Mouse (Mus musculus) CD4-positive helper T cell, adult 2 months (primary cell): ENCODE data around the gene Dnase1l1.
A peak's percentile ranks its signal among the peaks of the same experiment; 100 is the strongest.

Experiments
- DNase-seq: peaks from one replicate; pipeline ENCODE4 v3.0.0-alpha.2; 2012; ENCODE audit warnings: low read depth, missing footprints, low spot score

Dnase1l1 gene

GRCm38 (mm10) chrX:74281732-74282394 is at the start of gene Dnase1l1, which contains the start of gene Taz:
TSS of gene Dnase1l1 (minus strand) at chrX:74282337.
TSS of gene Taz (plus strand) at chrX:74281912.
- DNase-seq = peak; percentile 80

DNA sequence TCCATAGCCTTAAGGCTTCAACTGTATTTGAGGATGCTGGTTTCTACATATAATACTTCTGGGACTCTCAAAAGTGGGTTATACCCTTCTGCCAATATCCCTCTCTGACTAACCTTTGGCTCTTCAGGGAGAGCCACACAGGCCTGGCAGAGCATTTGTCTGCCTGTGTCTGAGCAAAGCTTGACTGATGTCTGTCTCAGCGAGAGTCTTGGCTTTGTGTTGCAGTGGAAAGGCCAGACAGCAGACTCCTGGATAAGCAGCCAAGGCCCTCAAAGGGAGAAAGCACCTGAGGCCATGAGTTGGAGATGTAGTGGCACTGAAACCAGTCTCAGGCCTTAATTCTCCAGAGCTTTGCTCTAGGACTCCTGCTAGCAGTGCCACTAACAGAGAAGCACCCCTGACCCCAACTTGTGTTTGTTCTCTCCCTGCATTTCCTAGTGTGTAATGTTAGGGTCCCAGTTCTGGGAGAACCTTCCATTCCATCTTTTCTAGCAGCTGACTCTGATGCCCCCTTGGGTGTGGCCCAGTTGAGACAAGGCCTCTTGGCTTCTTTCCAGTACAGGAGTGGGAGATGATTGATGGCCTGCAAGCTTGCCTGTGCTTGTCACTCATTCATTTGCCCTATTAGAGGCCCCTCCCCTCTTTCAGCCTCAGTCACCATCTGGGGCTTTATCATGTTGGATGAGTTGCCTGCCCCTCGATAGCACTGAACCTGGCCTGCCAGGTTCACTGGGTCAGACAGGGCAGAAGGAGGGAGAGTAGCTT is 48.2 kb upstream of the Dnase1l1 start:
- DNase-seq = no peak

- DNase-seq = no peak
These were observed 47.1 kb upstream of the Dnase1l1 start for GRCm38 (mm10) chrX:74329215-74329671.

GRCm38 (mm10) chrX:74328725-74329161 is 46.6 kb upstream of the Dnase1l1 start, which contains the start of gene Plxna3:
TSS of gene Plxna3 (plus strand) at chrX:74329066.
- peak; percentile 73 for DNase-seq

GRCm38 (mm10) chrX:74312540-74313464 is 30.7 kb upstream of the Dnase1l1 start, which contains the start of gene Fam50a:
TSS of gene Fam50a (plus strand) at chrX:74313033.
- peak; percentile 93 for DNase-seq

DNA sequence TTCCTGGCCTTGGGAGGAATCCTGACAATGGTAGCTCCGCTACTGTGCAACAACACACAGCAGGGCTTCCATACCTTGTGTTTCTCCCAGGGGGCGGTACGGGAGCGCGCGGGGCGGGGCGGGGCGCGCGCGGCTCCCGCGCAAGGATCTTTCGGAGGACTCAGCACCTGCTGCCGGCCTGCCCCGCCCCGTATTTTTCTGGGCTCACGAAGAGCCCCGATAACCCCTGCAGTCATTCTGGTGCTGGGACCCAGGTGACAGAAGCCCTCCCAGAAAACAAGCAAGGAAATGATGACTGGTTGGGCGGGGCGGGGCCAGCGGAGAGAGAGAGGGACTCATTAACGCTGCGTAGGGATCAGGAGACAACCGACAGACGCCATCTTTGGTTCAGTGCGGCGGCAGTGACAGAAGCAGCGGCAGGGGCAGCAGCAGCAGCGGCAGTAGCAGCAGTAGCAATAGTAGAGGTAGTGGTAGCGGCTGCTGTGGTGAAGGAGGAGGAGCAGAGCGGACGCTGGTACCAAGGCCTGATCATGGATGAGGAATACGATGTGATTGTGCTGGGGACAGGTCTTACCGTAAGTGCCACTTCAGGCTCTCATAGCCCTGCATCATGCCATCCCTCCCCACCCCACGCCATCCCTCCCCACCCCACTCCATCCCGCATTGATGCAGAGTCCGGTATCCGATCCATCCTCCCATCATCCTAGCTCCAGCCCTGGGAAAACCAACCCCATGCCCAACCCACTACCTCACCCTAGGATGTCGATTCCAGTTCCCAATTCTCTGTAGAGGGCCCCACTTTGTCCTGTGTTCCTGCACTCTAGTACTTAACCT is 22.9 kb upstream of the Dnase1l1 start, which contains the start of gene Gdi1:
Gene Gdi1, plus strand, starts transcription at position 132 of the 834 bp plus-strand sequence.
- peak; percentile 92 for DNase-seq

- DNase-seq = no peak
These were observed 17.6 kb upstream of the Dnase1l1 start for GRCm38 (mm10) chrX:74299721-74300120.

DNA sequence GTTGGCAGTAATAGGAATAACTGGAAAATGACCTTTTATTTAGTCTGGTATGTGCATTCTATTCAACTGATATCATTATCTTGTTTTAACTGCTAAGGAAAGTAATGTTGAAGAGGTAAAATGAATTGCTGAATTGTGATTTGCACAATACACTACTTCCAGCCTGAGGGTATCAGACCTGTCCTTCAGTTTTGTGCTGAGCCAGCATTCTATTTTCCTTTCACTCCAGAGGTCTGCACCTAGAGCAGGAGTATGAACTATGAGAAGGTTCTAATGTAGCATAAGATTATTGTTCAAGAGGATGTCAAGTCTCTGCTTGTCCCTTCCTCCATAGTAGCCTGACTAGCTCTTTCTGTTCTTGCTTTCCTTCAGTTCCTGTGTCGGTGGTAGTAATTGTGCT is 16.2 kb upstream of the Dnase1l1 start:
- DNase-seq = no peak

DNA sequence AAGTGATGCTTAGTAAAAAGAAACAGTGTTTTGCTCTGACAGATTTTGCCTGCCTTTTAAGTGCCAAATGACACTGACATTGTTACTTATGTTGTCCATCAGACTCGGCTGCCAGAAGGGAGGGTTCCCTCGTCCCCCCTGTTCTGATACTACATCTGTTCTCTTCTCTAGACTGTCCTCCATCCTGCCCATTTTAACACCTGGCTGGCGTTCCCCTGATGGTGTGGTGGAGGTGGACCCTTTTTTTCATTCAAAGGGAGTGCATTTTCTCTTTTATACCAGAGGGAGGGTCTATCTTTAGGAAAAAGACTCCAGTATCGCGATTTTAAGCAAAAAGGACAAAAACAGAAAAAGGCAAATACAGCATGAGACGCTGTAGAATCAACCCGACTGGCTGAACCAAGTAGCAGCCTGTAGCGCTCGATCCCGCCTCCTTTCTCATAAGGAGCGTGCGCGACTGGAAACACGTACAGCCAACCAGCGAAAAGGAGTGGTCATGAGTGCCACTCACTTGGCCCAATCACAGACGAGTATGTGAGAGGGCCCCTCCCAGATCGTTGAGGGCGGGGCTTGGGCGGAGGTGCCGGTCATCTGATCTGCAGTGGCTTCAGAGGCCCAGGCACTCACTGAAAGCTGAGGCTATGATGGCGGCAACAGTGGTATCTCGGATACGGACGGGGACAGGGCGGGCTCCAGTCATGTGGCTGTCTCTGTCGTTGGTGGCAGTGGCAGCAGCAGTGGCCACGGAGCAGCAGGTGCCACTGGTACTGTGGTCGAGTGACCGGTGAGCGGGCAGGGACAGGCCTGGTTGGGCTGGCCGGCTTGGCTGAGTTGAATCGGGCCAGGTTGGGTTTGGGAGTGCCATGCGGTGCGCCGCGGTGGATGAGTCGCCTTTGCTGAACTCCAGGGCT is 14.7 kb upstream of the Dnase1l1 start, which contains the start of gene Atp6ap1:
Gene Atp6ap1, plus strand, starts transcription at position 560 of the 911 bp plus-strand sequence.
- peak; percentile 95 for DNase-seq

GRCm38 (mm10) chrX:74293431-74293830 is 11.3 kb upstream of the Dnase1l1 start:
- no peak for DNase-seq

GRCm38 (mm10) chrX:74283092-74283437 is 928 bp upstream of the Dnase1l1 start:
- DNase-seq = no peak

- DNase-seq = peak; percentile 91
These were observed 406 bp upstream of the Dnase1l1 start for GRCm38 (mm10) chrX:74282395-74283091.

DNA sequence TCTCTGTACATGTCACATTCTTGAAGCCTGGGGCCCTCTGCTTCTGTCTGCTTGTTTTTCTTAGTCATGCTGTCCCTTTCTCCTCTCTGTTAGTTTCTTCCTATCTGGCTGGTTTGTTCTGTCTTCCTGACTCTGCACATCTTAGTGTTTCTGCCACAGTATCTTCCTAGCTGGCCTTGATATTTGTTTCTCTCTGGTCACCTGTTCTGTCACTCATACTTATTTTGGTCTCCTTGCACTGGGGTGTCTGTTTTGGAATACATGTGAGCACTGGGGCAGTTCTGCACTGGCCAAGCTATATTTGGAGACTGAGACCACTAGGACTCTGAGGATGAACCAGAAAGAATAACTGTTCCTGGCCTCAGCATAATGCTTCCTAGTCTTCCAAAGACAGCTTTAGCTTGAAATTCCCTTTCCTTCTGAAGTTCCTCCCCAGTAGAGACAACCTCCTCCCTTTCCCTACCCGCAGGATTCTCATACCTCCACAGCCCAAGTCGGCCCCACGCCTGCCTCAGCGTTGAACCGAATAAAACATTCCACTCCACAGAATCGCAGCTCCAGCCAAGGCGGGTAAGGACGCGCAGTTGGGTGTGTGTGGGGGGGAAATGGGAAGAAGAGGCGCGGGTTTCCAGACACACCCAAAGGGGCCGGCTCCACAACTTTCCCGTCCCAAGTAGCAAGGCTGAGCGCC is 951 bp downstream of the Dnase1l1 start:
- DNase-seq = no peak

DNA sequence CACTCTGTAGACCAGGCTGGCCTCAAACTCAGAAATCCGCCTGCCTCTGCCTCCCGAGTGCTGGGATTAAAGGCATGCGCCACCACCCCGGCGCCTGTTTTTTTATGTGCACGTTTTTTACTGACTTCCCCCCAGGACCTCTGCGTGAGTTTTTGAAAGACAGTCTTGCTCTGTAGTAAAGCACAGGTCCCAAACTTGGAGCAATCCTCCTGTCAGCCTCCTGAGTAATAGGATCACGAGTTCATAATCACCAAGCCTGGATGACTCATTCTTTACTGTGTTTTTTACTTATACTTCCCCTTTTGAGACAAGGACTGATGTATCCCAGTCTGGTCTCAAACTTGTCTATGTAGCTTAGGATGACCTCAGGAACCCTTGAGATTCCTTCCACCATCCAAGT is 4.2 kb downstream of the Dnase1l1 start:
- no peak for DNase-seq

DNA sequence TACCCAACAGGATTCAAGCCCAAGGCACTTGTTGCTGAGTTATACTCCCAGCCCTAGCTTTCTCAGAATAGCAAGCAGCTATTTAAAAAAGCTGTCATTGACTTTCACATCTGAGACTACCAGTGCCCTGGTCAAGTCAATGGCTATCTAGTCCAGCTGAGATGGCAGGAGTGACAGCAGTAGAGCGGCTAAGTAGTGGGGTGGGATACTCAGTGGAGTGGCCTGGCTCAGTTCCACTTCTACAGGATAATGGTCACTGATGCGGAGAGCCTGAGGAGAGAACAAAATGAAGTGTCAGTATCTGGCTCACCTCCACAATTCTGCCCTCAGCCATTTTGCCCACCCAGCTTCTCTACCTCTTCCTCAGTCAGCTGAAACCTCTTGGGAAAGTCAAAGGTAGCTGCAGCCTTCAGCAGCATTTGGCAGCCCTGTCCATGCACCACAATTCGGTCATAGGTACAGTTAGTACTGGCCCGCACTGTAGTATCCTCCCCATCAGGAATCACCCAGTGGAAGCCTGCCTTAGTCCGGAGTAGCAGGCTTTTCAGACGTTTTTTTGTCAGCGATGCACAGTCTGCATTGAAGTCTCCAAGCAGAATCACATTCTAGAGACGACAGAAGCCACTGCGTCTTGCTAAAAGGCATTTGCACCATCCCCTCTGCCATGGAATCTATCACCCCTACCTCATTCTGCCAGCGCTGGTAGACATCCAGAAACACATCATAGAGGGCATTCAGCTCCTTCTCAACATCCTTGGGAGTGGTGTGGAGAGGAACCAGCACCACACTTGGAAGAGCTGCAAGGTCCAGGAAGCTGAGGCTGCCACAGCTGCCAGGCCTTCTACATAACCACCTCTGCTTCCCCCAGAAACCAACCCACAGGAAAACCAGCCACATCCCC is 8.5 kb downstream of the Dnase1l1 start:
- no peak for DNase-seq

DNA sequence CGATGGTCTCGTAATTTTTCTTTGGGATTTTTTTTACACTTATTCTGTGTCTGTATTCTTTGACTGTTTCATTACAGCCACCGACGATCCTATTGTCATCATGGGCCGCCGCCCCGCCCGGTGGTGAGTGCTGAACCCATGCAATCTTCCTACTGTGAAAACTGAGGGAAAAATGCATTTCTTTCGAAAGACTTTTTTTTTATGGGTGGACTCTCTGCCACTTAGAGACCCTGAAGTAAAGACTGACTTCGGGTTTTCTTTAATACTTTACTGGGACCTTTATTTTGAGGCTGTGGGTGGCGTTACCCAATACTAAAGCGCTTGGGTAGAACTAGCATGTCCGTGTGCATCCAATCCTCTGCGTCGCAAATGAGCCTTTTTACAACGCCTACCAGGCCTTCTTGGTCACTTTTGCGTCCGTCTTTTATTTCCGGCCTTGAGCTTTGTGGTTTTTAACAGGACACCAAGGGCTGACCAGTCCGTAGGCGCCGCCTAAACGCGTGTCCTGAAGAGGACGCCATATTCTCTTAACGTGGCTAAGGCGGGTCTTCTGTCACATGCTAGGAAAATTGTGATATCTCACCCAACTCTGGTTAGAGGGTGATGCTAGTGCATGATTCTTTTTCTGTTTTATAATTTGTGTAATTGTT is 11.1 kb downstream of the Dnase1l1 start:
- peak; percentile 59 for DNase-seq
